Mouse (Mus musculus): ENCODE results near the gene Kprp. TPM values are rescaled to one million over a fixed set of nuclear protein-coding genes. Genes with fewer than 3 reads are reported as not detected.
A peak's percentile ranks its signal among the peaks of the same experiment; 100 is the strongest.
"Not testable (repeated sequence)": the region's sequence is repeated elsewhere in the genome, so short reads cannot be mapped to it uniquely, and the experiment has no call there.

Gene Kprp
- not detected in 2 replicates for total RNA-seq (2014; rRNA removed)
- not detected in 2 replicates for polyA plus RNA-seq (2015; fragmentation: Nextera tagmentation; extraction: Ambion mirVana)

GRCm38 (mm10) chr3:92827108-92827507 is at the start of gene Kprp:
Kprp (minus strand) TSS chr3:92827247.
- 31% methylated on average over 1 of the region's 1 CpGs for WGBS
- no peak within 1 kb of the TSS for H3K4me3 ChIP-seq (ENCODE audit: low read length)
- no peaks in the 10 kb centered on the region for H3K4me1 ChIP-seq (ENCODE audit: insufficient read depth, low read length)
- ATAC-seq (no peak), DNase-seq (ENCODE audit: low spot score) (no peak)
- H3K27ac ChIP-seq, result no peak within 1 kb of the TSS
- no peak for TF ChIP-seq CTCF (IDR thresholded peaks at IDR 0.05; ENCODE audit: low read depth)
- H3K27me3 ChIP-seq (ENCODE audit: insufficient read depth, low read length), result no peaks in the 10 kb centered on the region
- no peaks in the 10 kb centered on the region for H3K36me3 ChIP-seq (ENCODE audit: insufficient read depth, low read length)
- H3K9me3 ChIP-seq (ENCODE audit: low read length), result no peaks in the 10 kb centered on the region
- H3K4me2 ChIP-seq (ENCODE audit: low read depth, low read length), result no peak within 1 kb of the TSS
- H3K9ac ChIP-seq (replicated peaks; ENCODE audit: low read length), result no peak within 1 kb of the TSS

- H3K4me3 ChIP-seq (ENCODE audit: low read length), result no peak overlapping the region
- H3K27me3 ChIP-seq (ENCODE audit: insufficient read depth, low read length), result no peaks in the 10 kb centered on the region
- no peak overlapping the region for H3K27ac ChIP-seq
- H3K9me3 ChIP-seq (ENCODE audit: low read length), result no peaks in the 10 kb centered on the region
- 92% methylated on average over 3 of the region's 3 CpGs for WGBS
- no peak overlapping the region for H3K4me2 ChIP-seq (ENCODE audit: low read depth, low read length)
- TF ChIP-seq CTCF (IDR thresholded peaks at IDR 0.05; ENCODE audit: low read depth), result no peak
- no peak overlapping the region for H3K9ac ChIP-seq (replicated peaks; ENCODE audit: low read length)
- H3K36me3 ChIP-seq (ENCODE audit: insufficient read depth, low read length), result no peaks in the 10 kb centered on the region
- no peak for ATAC-seq
- H3K4me1 ChIP-seq (ENCODE audit: insufficient read depth, low read length), result no peaks in the 10 kb centered on the region
- no peak for DNase-seq (ENCODE audit: low spot score)
Observed at GRCm38 (mm10) chr3:92874180-92874579, 47.1 kb upstream of the Kprp start.

- DNase-seq (ENCODE audit: low spot score) (no peak), ATAC-seq (no peak)
- Histone ChIP-seq H3K4me2 (ENCODE audit: low read depth, low read length) (no peak within 1 kb of the TSS), H3K4me1 (ENCODE audit: insufficient read depth, low read length) (no peaks in the 10 kb centered on the region), H3K36me3 (ENCODE audit: insufficient read depth, low read length) (no peaks in the 10 kb centered on the region), H3K9ac (replicated peaks; ENCODE audit: low read length) (no peak within 1 kb of the TSS), H3K27ac (no peak within 1 kb of the TSS), H3K4me3 (ENCODE audit: low read length) (no peak within 1 kb of the TSS), H3K9me3 (ENCODE audit: low read length) (no peaks in the 10 kb centered on the region), H3K27me3 (ENCODE audit: insufficient read depth, low read length) (no peaks in the 10 kb centered on the region)
- no peak for TF ChIP-seq CTCF (IDR thresholded peaks at IDR 0.05; ENCODE audit: low read depth)
- WGBS, result 85% methylated on average over 4 of the region's 4 CpGs
Observed at GRCm38 (mm10) chr3:92870116-92870515, 43.1 kb upstream of the Kprp start, which contains the start of gene 2310050C09Rik. 2310050C09Rik (minus strand) TSS chr3:92870216.

GRCm38 (mm10) chr3:92851186-92851585 is 24.1 kb upstream of the Kprp start, which contains the start of gene Lce1l:
Lce1l (minus strand) TSS chr3:92851286.
- Histone ChIP-seq H3K4me2 (ENCODE audit: low read depth, low read length) (no peak within 1 kb of the TSS), H3K27me3 (ENCODE audit: insufficient read depth, low read length) (no peaks in the 10 kb centered on the region), H3K36me3 (ENCODE audit: insufficient read depth, low read length) (no peaks in the 10 kb centered on the region), H3K27ac (no peak within 1 kb of the TSS), H3K4me1 (ENCODE audit: insufficient read depth, low read length) (no peaks in the 10 kb centered on the region), H3K9ac (replicated peaks; ENCODE audit: low read length) (no peak within 1 kb of the TSS), H3K9me3 (ENCODE audit: low read length) (no peaks in the 10 kb centered on the region), H3K4me3 (ENCODE audit: low read length) (no peak within 1 kb of the TSS)
- no peak for DNase-seq (ENCODE audit: low spot score)
- no peak for ATAC-seq
- 89% methylated on average over 3 of the region's 3 CpGs for WGBS
- no peak for TF ChIP-seq CTCF (IDR thresholded peaks at IDR 0.05; ENCODE audit: low read depth)

- Histone ChIP-seq H3K4me3 (ENCODE audit: low read length) (no peak overlapping the region), H3K27me3 (ENCODE audit: insufficient read depth, low read length) (no peaks in the 10 kb centered on the region), H3K27ac (no peak overlapping the region), H3K4me2 (ENCODE audit: low read depth, low read length) (no peak overlapping the region), H3K36me3 (ENCODE audit: insufficient read depth, low read length) (no peaks in the 10 kb centered on the region), H3K9ac (replicated peaks; ENCODE audit: low read length) (no peak overlapping the region), H3K4me1 (ENCODE audit: insufficient read depth, low read length) (no peaks in the 10 kb centered on the region), H3K9me3 (ENCODE audit: low read length) (no peaks in the 10 kb centered on the region)
- DNase-seq (ENCODE audit: low spot score) (peak; percentile 22), ATAC-seq (peak; percentile 35; the same call in 1 of the 2 replicates)
- TF ChIP-seq CTCF (IDR thresholded peaks at IDR 0.05; ENCODE audit: low read depth), result peak; percentile 56
- WGBS, result 24% methylated on average over 1 of the region's 1 CpGs
Observed at GRCm38 (mm10) chr3:92825808-92826207, 1.2 kb downstream of the Kprp start.

- not testable (repeated sequence) for H3K4me1 ChIP-seq (ENCODE audit: insufficient read depth, low read length); H3K9ac ChIP-seq (replicated peaks; ENCODE audit: low read length); ATAC-seq; H3K27me3 ChIP-seq (ENCODE audit: insufficient read depth, low read length); H3K36me3 ChIP-seq (ENCODE audit: insufficient read depth, low read length); H3K27ac ChIP-seq; H3K4me3 ChIP-seq (ENCODE audit: low read length); H3K4me2 ChIP-seq (ENCODE audit: low read depth, low read length); H3K9me3 ChIP-seq (ENCODE audit: low read length); DNase-seq (ENCODE audit: low spot score)
- 92% methylated on average over 2 of the region's 2 CpGs for WGBS
Observed at GRCm38 (mm10) chr3:92816036-92816435, 11.0 kb downstream of the Kprp start.

GRCm38 (mm10) chr3:92815581-92815980 is 11.5 kb downstream of the Kprp start:
- 90% methylated on average over 3 of the region's 3 CpGs for WGBS

More at GRCm38 (mm10) chr3:92815581-92815980, 11.5 kb downstream of the Kprp start:
- Histone ChIP-seq H3K9me3 (ENCODE audit: low read length) (no peaks in the 10 kb centered on the region), H3K36me3 (ENCODE audit: insufficient read depth, low read length) (no peaks in the 10 kb centered on the region), H3K4me3 (ENCODE audit: low read length) (no peak overlapping the region), H3K4me2 (ENCODE audit: low read depth, low read length) (no peak overlapping the region), H3K4me1 (ENCODE audit: insufficient read depth, low read length) (no peaks in the 10 kb centered on the region), H3K27ac (no peak overlapping the region), H3K9ac (replicated peaks; ENCODE audit: low read length) (no peak overlapping the region), H3K27me3 (ENCODE audit: insufficient read depth, low read length) (no peaks in the 10 kb centered on the region)
- DNase-seq (ENCODE audit: low spot score), result no peak
- no peak for TF ChIP-seq CTCF (IDR thresholded peaks at IDR 0.05; ENCODE audit: low read depth)
- no peak for ATAC-seq

All from hindbrain, postnatal 0 days (tissue).